Mouse (Mus musculus) midbrain, postnatal 0 days (tissue): ENCODE data around the gene Itsn2. TPM values are rescaled to one million over a fixed set of nuclear protein-coding genes. Genes with fewer than 3 reads are reported as not detected.

Experiments used
- ATAC-seq: fragments of 200-750 bp; cut with Nextera tagmentation; 2 replicates; pipeline ENCODE4 v1.8.0; 2017; ENCODE audit warnings: moderate number of reproducible peaks, mild to moderate bottlenecking, moderate TSS enrichment, moderate library complexity; ENCODE audit not compliant: low FRiP score
- DNase-seq: peaks from one replicate; pipeline ENCODE4 v3.0.0-alpha.2; 2015; ENCODE audit warnings: low spot score
- H3K27ac ChIP-seq: fragments of 300-500 bp; sonication (generic); 2 replicates; pipeline ENCODE4 v1.5.1; 2014; ENCODE audit warnings: low read depth, mild to moderate bottlenecking, low read length, mixed read lengths
- H3K27me3 ChIP-seq: fragments of 300-500 bp; sonication (generic); 2 replicates; pipeline ENCODE4 v1.6.1; 2014; ENCODE audit warnings: low read length, control low read depth, mixed read lengths; ENCODE audit not compliant: insufficient read depth
- H3K36me3 ChIP-seq: fragments of 300-500 bp; sonication (generic); 2 replicates; pipeline ENCODE4 v1.6.1; 2014; ENCODE audit warnings: low read length, control low read depth, mixed read lengths; ENCODE audit not compliant: insufficient read depth
- H3K4me1 ChIP-seq: fragments of 300-500 bp; sonication (generic); 2 replicates; pipeline ENCODE4 v1.6.1; 2014; ENCODE audit warnings: mild to moderate bottlenecking, control low read depth, antibody characterized with exemption, low read length, mixed read lengths; ENCODE audit not compliant: insufficient read depth
- H3K4me2 ChIP-seq: fragments of 300-500 bp; sonication (generic); 2 replicates; pipeline ENCODE4 v1.6.1; 2014; ENCODE audit warnings: low read depth, mild to moderate bottlenecking, low read length, mixed read lengths; ENCODE audit not compliant: poor library complexity, severe bottlenecking
- H3K4me3 ChIP-seq: fragments of 300-500 bp; sonication (generic); 2 replicates; pipeline ENCODE4 v1.5.1; 2014; ENCODE audit warnings: low read depth, mild to moderate bottlenecking, low read length, moderate library complexity
- H3K9ac ChIP-seq: fragments of 300-500 bp; sonication (generic); replicated peaks from 2 replicates; pipeline ENCODE4 v1.6.1; 2014; ENCODE audit warnings: mild to moderate bottlenecking, low read length, moderate library complexity, mixed read lengths; ENCODE audit not compliant: poor library complexity, severe bottlenecking
- H3K9me3 ChIP-seq: fragments of 300-500 bp; sonication (generic); 2 replicates; pipeline ENCODE4 v1.6.1; 2016; ENCODE audit warnings: low read length, control low read depth
- CTCF ChIP-seq: IDR thresholded peaks from 2 replicates; pipeline ENCODE4 v1.5.1; 2016; ENCODE audit warnings: antibody characterized with exemption, mild to moderate bottlenecking
- WGBS: fragments of 180-500 bp; shearing (Covaris S2); extraction: QIAGEN DNeasy Blood & Tissue Kit; methylation state at CpG from one replicate; pipeline ENCODE4 v1.1.7; 2014; 5-methylcytosine and 5-hydroxymethylcytosine counted together
- polyA plus RNA-seq: library from polyadenylated mRNA; unstranded; fragments of >200 nt; fragmentation: Nextera tagmentation; extraction: Ambion mirVana; gene quantifications from 2 replicates; pipeline ENCODE4 v1.2.1, GENCODE M21; 2015
- total RNA-seq: library from RNA; depleted of rRNA; stranded (reverse); fragments of >200 nt; gene quantifications from 2 replicates; pipeline ENCODE4 v1.2.3, GENCODE M21; 2014

Gene Itsn2
- total and polyA plus RNA-seq, 2 experiments from 2014 or later: 20.6 to 27.1 TPM

- no peak for DNase-seq
- Histone ChIP-seq H3K4me1 (no peaks in the 10 kb centered on the region), H3K9ac (no peak overlapping the region), H3K27ac (no peak overlapping the region), H3K27me3 (no peaks in the 10 kb centered on the region), H3K36me3 (no peaks in the 10 kb centered on the region), H3K9me3 (no peaks in the 10 kb centered on the region), H3K4me2 (no peak overlapping the region), H3K4me3 (no peak overlapping the region)
- ATAC-seq: no peak
- 74% methylated on average over 4 of the region's 4 CpGs for WGBS
- TF ChIP-seq CTCF: no peak
Measured at GRCm38 (mm10) chr12:4599713-4600112, 7.3 kb downstream of the Itsn2 start.

GRCm38 (mm10) chr12:4606625-4607024 is 14.2 kb downstream of the Itsn2 start:
- Histone ChIP-seq H3K27me3 (no peaks in the 10 kb centered on the region), H3K4me1 (no peaks in the 10 kb centered on the region), H3K4me3 (no peak overlapping the region), H3K4me2 (no peak overlapping the region), H3K27ac (no peak overlapping the region), H3K9ac (no peak overlapping the region), H3K9me3 (no peaks in the 10 kb centered on the region), H3K36me3 (no peaks in the 10 kb centered on the region)
- WGBS: 33% methylated on average over 3 of the region's 3 CpGs
- TF ChIP-seq CTCF: no peak
- ATAC-seq: no peak
- no peak for DNase-seq

- Histone ChIP-seq H3K9ac (no peak overlapping the region), H3K27ac (no peak overlapping the region), H3K4me3 (no peak overlapping the region), H3K9me3 (no peaks in the 10 kb centered on the region), H3K36me3 (no peaks in the 10 kb centered on the region), H3K27me3 (no peaks in the 10 kb centered on the region), H3K4me1 (no peaks in the 10 kb centered on the region), H3K4me2 (no peak overlapping the region)
- WGBS: 83% methylated on average over 2 of the region's 2 CpGs
- DNase-seq: no peak
- TF ChIP-seq CTCF: no peak
- no peak for ATAC-seq
Measured at GRCm38 (mm10) chr12:4614722-4615121, 22.3 kb downstream of the Itsn2 start.

- Histone ChIP-seq H3K4me3 (no peak overlapping the region), H3K27ac (no peak overlapping the region), H3K4me2 (no peak overlapping the region), H3K4me1 (no peaks in the 10 kb centered on the region), H3K27me3 (no peaks in the 10 kb centered on the region), H3K36me3 (no peaks in the 10 kb centered on the region), H3K9me3 (no peaks in the 10 kb centered on the region), H3K9ac (no peak overlapping the region)
- no peak for TF ChIP-seq CTCF
- ATAC-seq (no peak), DNase-seq (no peak)
- 69% methylated on average over 1 of the region's 1 CpGs for WGBS
Measured at GRCm38 (mm10) chr12:4624201-4624600, 31.8 kb downstream of the Itsn2 start.

GRCm38 (mm10) chr12:4632957-4633356 is 40.5 kb downstream of the Itsn2 start:
- peaks cover 50% of the 10 kb centered on the region for H3K36me3 ChIP-seq
- 93% methylated on average over 8 of the region's 8 CpGs for WGBS
- no peaks in the 10 kb centered on the region for H3K27me3 ChIP-seq
- no peak overlapping the region for H3K27ac ChIP-seq
- H3K4me1 ChIP-seq: no peaks in the 10 kb centered on the region
- no peak overlapping the region for H3K4me3 ChIP-seq
- H3K9ac ChIP-seq: no peak overlapping the region
- no peak overlapping the region for H3K4me2 ChIP-seq
- DNase-seq (no peak), ATAC-seq (no peak)
- no peak for TF ChIP-seq CTCF
- no peaks in the 10 kb centered on the region for H3K9me3 ChIP-seq

GRCm38 (mm10) chr12:4638438-4638837 is 46.0 kb downstream of the Itsn2 start:
- ATAC-seq (no peak), DNase-seq (no peak)
- no peak overlapping the region for H3K27ac ChIP-seq
- no peaks in the 10 kb centered on the region for H3K27me3 ChIP-seq
- no peak overlapping the region for H3K4me2 ChIP-seq
- H3K36me3 ChIP-seq: peaks cover 42% of the 10 kb centered on the region
- H3K9ac ChIP-seq: no peak overlapping the region
- H3K9me3 ChIP-seq: no peaks in the 10 kb centered on the region
- H3K4me3 ChIP-seq: no peak overlapping the region
- 91% methylated on average over 1 of the region's 1 CpGs for WGBS
- H3K4me1 ChIP-seq: no peaks in the 10 kb centered on the region
- TF ChIP-seq CTCF: peak; percentile 20; the same call in 1 of the 2 replicates

GRCm38 (mm10) chr12:4640737-4641136 is 48.3 kb downstream of the Itsn2 start:
- Histone ChIP-seq H3K4me3 (no peak overlapping the region), H3K9me3 (no peaks in the 10 kb centered on the region), H3K27ac (no peak overlapping the region), H3K36me3 (peaks cover 39% of the 10 kb centered on the region), H3K9ac (no peak overlapping the region), H3K27me3 (no peaks in the 10 kb centered on the region), H3K4me1 (no peaks in the 10 kb centered on the region), H3K4me2 (no peak overlapping the region)
- DNase-seq (no peak), ATAC-seq (no peak)
- TF ChIP-seq CTCF: no peak
- WGBS: 92% methylated on average over 1 of the region's 1 CpGs
